Mouse (Mus musculus): ENCODE results near the gene Grin3a.

The Grin3a gene

DNA sequence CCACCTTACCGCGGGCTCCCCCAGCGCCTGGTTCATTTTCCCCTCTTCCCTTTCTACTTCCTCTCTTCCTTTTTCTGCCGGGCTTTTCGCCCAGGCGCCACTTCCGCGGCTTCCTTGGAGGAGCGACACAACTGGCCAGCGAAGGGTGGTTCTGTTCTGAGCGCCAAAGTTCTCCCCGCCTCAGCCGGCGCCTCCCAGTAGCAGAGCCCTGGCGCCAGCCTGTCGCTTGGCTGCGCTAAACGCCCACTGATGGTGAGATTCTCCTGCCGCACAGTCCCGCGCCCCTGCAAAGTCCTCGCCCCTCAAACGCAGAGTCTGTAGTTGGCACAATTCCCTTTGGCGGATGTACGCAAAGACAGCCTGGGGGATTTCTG lies at the start of gene Grin3a:
Gene Grin3a (minus strand): TSS at position 133 of the 374 bp plus-strand sequence.
- no peak for DNase-seq (ENCODE audit: low spot score in 2 of 2)

DNA sequence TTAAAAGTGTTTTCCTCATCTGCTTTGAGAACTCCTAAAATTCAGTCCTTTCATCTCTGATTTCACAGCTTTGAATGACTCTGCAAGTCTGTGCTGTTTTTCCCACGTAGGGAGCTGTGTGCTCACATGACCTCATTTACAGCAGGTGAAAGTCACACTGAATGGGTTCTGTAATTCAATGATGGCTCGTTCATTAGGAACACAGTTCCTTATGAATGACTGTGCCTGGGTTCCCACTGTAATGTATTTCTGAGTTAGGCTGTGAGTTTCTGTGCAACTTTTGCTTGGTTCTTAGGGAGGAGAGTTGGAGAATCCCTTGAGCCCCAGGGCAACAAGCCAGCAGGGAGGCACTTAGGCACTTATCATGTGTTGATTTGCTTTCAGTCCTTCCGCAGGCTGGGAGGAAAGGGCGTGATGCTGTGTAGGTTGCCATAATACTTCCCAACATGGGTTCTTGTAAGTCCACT lies 46.3 kb upstream of the Grin3a start:
- DNase-seq (ENCODE audit: low spot score in 2 of 2) = no peak

DNA sequence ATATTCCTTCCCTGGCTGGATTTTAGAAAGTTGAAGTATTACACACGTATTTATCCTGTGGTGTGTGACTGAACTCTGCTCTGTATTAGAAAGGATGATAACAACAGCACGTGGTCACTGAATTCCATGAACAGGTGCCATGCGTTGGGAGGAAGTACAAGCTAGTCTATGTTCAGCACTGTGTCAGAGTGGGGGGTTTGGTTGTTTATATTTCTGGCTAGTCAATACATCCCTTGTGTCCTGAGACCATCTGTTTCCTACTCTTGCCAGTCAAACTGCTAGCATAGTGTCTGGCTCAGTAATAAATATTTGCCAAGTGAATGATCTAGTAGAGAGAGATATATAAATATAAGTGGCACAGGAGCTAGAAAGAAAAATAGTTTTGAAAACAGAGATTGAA lies 31.5 kb upstream of the Grin3a start:
- no peak for DNase-seq (ENCODE audit: low spot score in 2 of 2)

DNA sequence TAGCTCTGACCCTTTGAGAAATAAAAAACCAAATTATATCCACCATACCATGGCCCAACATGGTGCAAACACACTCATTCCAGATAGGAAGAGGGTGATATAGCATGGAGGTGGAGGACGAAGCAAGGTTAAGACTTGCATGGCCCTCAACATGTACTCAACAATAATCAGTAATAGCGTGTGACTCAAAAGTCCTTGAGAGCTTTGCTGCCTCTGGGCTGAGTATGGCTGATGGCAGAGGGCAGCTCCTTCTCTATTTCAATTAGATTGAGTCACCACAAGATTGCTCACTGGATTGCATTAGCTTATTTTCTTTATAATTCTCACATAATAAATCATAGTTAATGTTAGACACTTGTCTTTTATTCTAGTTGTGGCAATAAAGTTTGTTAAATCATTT lies 15.1 kb upstream of the Grin3a start:
- DNase-seq (ENCODE audit: low spot score in 2 of 2) = no peak

DNA sequence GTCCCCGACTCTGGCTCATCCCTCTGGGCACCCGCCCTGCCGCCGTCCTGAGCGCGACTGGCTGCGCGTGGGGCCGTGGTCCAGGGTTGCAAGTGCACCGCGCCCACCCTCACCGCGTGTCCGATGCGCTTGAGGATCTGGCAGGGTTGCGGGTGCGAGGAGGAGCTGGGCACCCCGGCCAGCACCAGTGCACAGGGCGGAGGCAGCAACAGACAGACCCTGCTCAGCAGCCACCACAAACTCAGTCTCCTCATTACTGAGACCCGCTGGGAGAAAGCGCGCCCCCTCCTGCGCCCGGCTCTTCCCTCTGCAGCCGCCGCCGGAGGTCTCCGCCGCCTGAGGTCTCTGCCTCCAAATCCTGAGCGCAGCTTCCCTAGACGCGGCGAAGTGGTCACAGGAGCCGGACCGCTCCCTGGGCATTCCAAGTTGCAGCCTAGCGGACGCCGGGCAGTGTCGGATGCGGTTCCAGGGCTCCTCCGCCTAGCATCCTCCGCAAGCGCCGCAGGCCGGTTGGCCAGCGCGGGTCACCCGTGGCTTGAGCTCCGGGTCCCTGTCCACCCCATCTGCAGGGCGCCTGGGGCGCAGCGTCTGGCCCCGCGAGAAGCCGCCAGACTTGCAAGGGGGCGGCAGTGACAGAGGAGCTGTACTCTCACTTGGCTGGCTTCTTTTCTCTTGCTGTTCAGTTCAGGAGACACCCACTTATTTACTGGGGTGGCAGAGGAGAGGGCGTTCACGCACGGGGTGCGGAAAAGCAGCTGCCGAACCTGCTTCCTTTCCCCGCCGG lies 524 bp downstream of the Grin3a start:
- DNase-seq (ENCODE audit: low spot score in 2 of 2) = no peak

DNA sequence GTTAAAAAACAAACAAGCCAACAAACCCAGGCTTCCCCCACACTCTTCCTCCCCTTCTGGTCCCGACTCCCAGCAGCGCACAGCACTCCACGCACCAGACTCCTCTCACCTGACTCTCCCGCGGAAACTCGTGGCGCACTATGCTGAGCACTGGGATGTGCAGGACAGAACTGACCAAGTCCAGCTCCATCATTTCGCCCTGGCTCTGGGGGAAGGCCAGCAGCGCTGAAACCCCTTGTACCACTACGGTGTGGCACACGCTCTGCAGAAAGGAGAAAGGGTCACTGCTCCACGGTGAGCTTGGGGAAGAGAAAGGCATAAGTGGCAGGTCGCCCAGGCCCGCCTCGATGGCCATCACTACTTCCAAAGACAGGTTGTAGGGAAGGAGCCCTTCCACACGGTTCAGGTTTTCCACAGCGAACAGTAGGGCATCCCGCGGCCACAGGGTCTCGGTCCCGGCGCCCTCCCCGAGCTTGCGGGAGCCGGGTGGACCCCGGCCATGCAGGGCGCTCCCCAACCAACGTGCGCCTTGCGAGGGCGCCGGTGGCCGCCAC lies 1.2 kb downstream of the Grin3a start:
- DNase-seq (ENCODE audit: low spot score in 2 of 2) = no peak

DNA sequence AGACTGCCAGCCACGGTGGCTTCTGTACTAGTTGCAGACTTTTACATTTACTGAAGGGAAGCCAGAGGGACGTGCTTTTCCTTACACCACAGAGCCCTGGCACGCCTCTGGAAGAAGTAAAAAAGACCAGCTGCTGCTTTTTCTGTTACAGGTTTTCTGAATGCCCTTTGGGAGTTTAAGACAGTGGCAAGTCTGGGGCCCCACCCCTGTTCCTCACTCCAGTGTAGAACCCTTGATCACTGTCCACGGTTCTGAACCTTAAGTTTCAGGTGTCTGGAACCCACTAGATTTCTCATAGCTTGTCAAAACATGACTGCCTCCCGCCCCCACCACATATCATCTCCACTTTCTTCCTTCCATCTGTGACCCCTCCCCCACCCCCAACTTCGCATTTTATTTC lies 1.8 kb downstream of the Grin3a start:
- no peak for DNase-seq (ENCODE audit: low spot score in 2 of 2)

DNA sequence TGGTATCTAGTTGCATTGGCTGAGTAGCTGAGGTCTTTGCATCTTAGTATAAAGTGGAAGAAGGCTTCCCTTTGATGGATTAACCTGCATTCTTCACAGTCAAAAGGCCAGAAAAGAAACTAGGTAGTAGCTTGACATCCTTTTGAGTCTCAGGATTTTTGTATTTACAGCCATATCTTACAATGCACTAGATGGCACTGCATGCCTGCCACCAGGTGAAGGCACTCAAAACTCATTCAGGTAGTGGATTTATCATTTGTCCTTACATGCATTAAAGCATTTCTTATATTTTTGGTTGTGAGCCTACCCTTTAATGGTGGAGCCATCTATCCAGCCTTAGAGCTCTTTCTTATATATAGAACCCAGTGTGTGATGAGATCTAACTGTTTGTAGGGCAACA lies 13.5 kb downstream of the Grin3a start:
- no peak for DNase-seq (ENCODE audit: low spot score in 2 of 2)

DNA sequence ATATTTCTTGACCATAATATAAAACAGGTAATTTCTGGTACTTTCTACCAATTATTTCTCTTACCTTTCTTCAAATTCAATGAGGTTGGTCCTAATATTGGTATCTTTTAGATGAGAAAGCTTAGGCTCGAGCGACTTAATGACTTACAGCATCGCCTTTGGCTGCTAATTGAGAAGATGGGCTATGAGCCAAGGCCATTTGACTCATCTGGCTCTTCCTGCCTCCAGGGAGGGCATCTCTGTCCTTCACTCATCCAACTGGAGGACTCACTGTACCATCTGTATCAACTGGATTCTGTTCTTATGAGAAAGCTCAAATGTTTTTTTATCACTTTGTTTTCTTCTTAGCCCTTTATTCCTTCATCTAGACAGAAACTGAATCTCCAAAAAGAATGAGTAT lies 31.7 kb downstream of the Grin3a start:
- DNase-seq (ENCODE audit: low spot score in 2 of 2) = no peak

DNA sequence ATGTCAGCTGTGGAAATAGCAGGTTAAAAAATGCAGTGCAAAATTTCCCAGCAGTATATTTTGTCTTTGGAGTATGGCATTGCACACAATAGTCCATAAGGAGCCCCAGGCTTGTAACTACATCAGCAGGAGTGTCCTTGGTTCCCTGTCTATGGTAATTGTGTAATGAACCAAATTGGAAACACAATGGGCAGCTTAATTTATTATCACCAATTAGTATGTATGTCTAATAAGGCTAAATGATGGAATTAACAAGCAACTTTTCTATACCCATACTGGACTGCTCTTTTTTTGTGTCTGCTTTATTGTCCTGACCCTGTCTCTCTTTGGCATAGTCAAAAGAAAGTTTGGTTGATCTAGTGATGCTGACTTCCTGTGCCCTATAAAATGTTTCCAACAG lies 38.8 kb downstream of the Grin3a start:
- DNase-seq (ENCODE audit: low spot score in 2 of 2) = no peak

DNA sequence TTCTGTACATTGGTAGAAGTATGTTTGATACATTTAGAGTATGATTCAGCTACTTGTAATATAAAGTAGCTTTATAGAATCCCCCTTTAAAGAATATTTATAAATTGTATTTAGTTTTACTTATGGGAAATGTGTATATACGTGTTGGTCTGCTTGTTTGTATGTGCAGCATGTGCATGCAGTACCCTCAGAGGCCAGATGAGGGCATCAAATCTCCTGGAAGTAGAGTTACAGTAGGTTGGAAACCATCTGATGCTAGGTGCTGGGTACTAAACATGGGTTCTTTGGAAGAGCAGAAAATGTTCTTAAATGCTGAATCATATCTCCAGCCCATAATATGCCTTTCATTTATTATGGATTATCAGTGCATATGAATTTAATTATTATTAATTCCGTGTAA lies 46.2 kb downstream of the Grin3a start:
- DNase-seq (ENCODE audit: low spot score in 2 of 2) = no peak

DNA sequence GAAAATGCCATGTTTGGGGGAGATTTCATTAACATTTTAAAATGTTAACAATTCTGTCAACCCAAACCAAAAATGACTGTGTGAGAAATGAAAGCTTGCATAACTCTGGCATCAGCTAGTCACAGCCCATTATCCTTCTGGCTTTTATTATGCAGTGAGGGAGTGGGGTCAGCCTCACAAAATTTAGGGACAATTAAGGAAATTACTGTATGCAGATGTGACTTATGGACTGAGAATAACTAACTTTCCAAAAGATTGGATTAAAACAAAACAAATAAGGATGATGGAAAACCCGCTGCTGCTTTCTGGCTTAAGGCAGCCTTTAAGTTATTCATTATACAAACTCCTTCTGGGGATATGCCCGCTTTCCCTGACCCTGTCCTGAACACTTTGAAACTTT lies 56.6 kb downstream of the Grin3a start:
- no peak for DNase-seq (ENCODE audit: low spot score in 2 of 2)

DNA sequence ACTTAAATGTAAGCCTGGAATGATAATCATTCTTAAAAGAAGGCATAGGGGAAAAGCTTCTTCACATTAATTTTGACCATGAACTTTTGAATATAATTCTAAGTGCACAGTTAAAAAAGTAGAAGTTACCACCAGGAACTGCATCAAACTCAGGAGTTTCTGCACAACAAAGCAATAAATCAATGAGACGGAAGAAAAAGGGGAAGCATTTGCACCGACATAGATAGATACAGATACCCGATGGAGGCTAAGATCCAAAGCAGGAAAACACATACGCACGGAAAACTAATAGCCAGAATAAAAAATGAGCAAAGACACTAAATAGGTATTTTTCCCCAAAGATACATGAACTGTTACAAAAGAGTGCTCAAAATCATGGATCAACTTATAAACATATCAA lies 102.7 kb downstream of the Grin3a start:
- no peak for DNase-seq (ENCODE audit: low spot score in 2 of 2)

DNA sequence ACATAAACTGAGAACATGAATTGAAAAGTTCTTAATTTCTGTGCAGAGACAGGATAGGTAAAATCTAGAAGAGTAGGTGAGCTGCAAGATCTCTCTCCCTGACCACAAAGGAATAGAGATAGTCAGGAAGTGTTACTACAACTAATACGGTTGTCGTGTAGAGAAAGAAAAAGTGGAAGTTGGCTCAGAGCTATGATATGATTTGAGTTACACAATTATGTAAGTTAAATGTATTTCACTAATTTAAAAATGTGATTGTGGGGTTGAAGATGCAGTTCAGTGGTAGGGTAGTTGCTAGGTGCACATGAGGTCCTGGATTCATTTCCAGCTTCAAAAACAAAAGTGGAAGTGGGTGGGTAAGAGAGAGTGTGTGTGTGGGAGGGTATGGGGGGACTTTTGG lies 103.6 kb downstream of the Grin3a start:
- DNase-seq (ENCODE audit: low spot score in 2 of 2) = no peak

DNA sequence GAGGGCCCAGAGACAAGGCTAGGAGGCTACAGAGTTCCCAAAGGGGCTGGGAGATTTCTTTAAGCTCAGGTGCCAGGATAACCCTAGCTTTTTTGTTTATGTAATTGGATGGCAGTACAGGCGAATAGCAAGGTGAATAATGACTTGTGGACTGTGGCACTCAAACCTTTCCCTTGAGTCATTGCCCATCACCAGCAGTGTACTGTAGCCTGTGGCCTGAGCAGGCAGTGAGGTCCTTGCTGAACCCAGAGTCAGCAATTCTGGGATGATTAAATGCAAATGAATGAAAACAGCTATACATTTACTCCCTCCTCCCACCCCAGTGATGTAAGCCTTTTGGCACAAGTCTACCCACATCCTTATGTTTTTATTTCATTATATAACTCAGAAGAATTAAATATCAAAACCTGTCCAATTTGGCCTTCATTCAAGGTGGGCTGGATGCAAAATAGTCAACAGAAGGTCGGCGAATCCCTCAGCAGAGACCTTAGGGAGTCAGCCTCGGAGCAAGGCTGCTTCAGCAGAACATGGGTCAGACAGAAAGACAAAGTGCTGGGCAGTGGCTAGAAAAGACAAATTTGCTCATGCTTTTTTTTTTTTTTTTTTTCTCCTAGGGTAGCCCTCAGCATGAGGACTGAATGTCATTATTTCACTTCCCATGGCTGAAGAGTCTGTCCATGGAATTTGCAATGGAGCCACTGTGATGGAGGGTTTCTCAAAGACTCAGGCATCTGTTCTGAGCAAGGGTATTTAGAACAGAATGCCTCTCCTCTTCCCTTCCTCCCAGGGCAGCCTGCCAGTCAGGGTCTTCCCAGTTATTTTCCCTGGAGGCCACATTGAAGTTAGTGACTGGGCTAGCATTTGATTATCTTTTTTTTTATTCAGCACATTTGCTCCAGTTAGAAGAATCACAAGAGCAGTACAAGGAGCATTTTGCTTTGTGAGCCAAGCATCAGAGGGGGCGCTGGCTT lies 104.5 kb downstream of the Grin3a start:
- no peak for DNase-seq (ENCODE audit: low spot score in 2 of 2)

DNA sequence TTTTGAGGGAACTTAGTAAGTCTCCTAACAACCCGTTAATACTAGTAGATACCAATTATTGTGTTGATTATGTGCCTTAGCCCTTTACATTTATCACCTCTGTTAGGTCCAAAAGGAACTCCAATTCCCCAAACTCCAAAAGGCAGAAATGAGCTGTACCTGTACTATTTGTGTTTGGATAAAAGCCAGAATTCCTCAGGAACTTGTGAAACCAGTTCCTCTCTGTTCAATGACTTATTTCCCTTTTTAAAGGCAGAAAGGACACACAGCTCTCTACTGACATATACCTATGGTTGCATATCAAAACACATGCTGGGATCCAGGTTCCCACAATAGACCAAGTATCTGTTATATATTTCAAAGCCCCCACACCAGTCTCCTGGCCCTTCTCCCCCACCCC lies 106.0 kb downstream of the Grin3a start:
- no peak for DNase-seq (ENCODE audit: low spot score in 2 of 2)

DNA sequence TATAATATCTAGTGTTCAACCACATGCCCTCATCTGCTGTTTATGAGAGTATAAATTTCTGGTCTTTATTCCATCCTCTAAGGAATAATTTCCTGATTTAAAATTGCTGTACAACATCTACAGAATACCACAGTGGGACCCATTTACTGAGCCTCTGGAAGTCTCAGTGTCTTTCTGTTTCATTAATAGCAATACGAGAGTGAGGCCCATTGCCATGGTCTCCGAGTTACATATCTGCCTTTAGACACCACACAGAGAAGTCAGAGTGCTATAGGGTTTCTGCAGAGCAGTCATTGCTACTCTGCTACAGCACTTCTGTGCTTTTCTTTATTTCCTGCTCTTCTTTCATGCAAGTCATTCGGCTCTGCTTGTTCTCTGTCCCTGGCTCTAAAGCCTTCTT lies 116.2 kb downstream of the Grin3a start:
- no peak for DNase-seq (ENCODE audit: low spot score in 2 of 2)

DNA sequence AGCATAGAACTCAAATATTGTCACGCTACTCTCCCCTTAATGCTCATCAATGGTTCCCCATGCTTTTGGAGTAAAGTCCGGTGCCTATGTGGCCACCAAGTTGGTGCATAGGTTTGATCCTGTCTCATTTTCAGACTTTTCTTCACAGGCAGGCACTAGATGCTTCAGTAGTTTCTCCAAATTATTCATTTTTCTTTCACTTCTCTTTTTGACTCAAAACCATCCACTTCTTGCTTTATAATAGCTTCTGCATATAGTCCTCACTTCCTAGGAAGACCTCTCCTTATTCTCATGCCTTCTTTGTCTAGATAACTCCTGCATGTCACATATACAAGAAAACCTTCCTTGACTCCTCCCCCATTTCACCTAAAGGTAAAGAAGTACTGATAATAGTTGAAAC lies 121.6 kb downstream of the Grin3a start:
- no peak for DNase-seq (ENCODE audit: low spot score in 2 of 2)

DNA sequence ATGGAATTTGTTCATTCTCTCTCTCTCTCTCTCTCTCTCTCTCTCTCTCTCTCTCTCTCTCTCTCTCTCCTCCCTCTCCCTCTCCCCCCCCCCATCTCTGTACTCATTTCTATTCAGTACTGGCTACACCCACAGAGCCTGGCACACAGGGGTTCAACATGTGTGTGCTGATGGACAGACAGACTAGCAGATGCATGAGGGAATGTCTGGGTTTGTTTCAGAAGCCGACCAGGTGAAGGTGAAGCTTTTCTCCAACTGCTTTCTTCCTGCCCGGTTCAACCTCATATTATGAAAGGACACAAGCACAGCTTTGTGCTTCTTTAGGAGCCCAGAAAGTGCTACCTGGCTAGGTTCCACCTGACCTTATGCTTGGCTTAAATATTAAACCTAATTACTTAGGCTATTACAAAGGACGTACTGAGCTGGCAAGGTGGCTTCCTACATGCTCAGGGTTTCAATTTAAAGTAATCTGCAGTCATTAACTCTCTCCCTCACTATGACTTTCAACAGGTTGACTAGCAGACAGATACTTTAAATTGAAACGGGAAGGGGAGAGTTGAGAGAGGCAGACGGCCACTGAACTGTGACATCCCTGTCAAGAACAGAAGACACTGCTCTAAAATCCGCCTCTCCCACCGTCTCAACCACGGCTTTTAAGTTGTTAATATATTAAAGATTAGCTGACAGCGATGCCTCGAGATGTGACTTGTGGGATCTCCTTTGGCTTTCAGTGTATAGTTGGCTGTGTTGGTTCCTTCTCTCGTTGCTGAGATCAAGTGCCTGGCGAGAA lies 153.9 kb downstream of the Grin3a start:
- no peak for DNase-seq (ENCODE audit: low spot score in 2 of 2)

DNA sequence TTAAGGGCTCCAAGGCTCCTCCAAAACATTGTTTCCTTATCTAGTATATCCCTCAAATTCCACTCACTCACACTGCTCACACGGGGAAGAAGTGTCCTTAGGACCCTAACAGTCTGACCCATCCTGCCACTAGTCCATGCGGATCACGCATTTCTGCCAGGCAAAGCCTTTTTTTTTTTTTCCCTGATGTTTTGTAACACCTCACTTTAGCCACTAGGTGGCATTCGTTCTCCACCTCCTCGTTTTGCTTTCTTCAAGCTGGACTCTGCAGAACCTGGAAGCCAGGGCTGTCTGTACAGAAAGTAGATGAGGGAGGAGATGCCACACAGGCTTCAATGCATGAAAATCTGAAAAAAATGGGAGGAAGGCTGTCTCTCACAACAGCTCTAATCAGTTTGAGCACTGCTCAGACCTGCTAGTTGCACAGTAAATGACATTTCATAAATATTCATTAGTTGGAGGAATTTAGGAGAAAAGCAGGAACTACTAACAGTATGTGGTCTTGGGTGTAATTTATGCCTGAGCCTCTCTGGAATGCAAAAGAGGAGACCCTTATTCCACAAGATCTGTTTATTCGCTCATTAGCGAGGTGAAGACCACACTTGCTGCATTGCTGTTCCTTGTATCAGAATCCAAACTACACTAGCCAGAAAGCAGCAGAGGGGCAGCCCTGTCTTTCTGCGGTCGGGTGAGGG lies 156.8 kb downstream of the Grin3a start:
- DNase-seq (ENCODE audit: low spot score in 2 of 2) = peak in 1 of 2 experiments; percentile 15

DNA sequence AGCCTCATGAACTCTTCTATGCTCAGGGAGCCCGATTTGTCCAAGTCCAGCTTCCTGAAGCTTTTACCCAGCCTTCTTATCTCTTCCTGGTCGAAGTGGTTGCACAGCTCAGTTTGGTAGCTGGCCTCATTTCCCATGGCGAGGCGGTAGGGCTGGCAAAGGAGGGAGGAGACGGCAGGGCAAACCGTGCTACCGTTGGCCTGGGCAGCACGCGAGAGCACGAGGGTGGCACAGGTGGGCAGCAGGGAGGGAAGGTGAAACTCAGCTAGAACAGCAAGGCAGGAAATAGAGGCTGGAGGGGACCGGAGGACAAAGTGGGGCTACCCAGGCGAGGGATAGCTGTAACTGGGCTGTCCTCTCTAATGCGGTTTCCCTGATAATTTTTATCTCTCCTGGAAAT lies 163.7 kb downstream of the Grin3a start, which contains the start of gene Ppp3r2:
Gene Ppp3r2 (minus strand): TSS at position 213 of the 400 bp plus-strand sequence.
- DNase-seq (ENCODE audit: low spot score in 2 of 2) = no peak
